Mouse (Mus musculus): ENCODE results near the gene Nfib. TPM values are rescaled to one million over a fixed set of nuclear protein-coding genes. Genes with fewer than 3 reads are reported as not detected.

The Nfib gene
- polyA plus RNA-seq, 1 experiment from 2014 or later = 86.0 TPM

GRCm38 (mm10) chr4:82431831-82432230, 273.7 kb downstream of the Nfib start:
- Histone ChIP-seq H3K4me2 (ENCODE audit: low read depth, low read length) (no peak overlapping the region), H3K27me3 (replicated peaks; ENCODE audit: control insufficient read depth, insufficient read depth, low read length) (no peaks in the 10 kb centered on the region), H3K9ac (ENCODE audit: low read depth, low read length) (no peak overlapping the region), H3K4me3 (ENCODE audit: low read depth, low read length) (no peak overlapping the region), H3K4me1 (ENCODE audit: control insufficient read depth, insufficient read depth, low read length) (peaks cover 39% of the 10 kb centered on the region), H3K9me3 (ENCODE audit: control insufficient read depth, low read length) (no peaks in the 10 kb centered on the region), H3K36me3 (ENCODE audit: control insufficient read depth, insufficient read depth, low read length) (0 out of 2 replicates have a peak, but pooled peaks cover 4% of the 10 kb centered on the region), H3K27ac (replicated peaks; ENCODE audit: low read depth, low read length) (no peak overlapping the region)
- 90% methylated on average over 8 of the region's 8 CpGs for WGBS
- DNase-seq (ENCODE audit: low spot score) = no peak
- ATAC-seq (ENCODE audit: low read depth) = no peak

- 72% methylated on average over 3 of the region's 3 CpGs for WGBS
- no peak overlapping the region for H3K9ac ChIP-seq (ENCODE audit: low read depth, low read length)
- DNase-seq (ENCODE audit: low spot score) (no peak), ATAC-seq (ENCODE audit: low read depth) (no peak)
- H3K27me3 ChIP-seq (replicated peaks; ENCODE audit: control insufficient read depth, insufficient read depth, low read length) = no peaks in the 10 kb centered on the region
- peaks cover 38% of the 10 kb centered on the region for H3K4me1 ChIP-seq (ENCODE audit: control insufficient read depth, insufficient read depth, low read length)
- no peaks in the 10 kb centered on the region for H3K9me3 ChIP-seq (ENCODE audit: control insufficient read depth, low read length)
- no peak overlapping the region for H3K27ac ChIP-seq (replicated peaks; ENCODE audit: low read depth, low read length)
- no peak overlapping the region for H3K4me2 ChIP-seq (ENCODE audit: low read depth, low read length)
- H3K4me3 ChIP-seq (ENCODE audit: low read depth, low read length) = no peak overlapping the region
- H3K36me3 ChIP-seq (ENCODE audit: control insufficient read depth, insufficient read depth, low read length) = 0 out of 2 replicates have a peak, but pooled peaks cover 4% of the 10 kb centered on the region
These were observed 274.7 kb downstream of the Nfib start for GRCm38 (mm10) chr4:82430802-82431201.

- Histone ChIP-seq H3K36me3 (ENCODE audit: control insufficient read depth, insufficient read depth, low read length) (0 out of 2 replicates have a peak, but pooled peaks cover 4% of the 10 kb centered on the region), H3K9ac (ENCODE audit: low read depth, low read length) (no peak overlapping the region), H3K4me3 (ENCODE audit: low read depth, low read length) (no peak overlapping the region), H3K4me2 (ENCODE audit: low read depth, low read length) (no peak overlapping the region), H3K9me3 (ENCODE audit: control insufficient read depth, low read length) (no peaks in the 10 kb centered on the region), H3K4me1 (ENCODE audit: control insufficient read depth, insufficient read depth, low read length) (peaks cover 23% of the 10 kb centered on the region), H3K27me3 (replicated peaks; ENCODE audit: control insufficient read depth, insufficient read depth, low read length) (no peaks in the 10 kb centered on the region), H3K27ac (replicated peaks; ENCODE audit: low read depth, low read length) (no peak overlapping the region)
- ATAC-seq (ENCODE audit: low read depth) (no peak), DNase-seq (ENCODE audit: low spot score) (no peak)
- 82% methylated on average over 4 of the region's 4 CpGs for WGBS
These were observed 279.3 kb downstream of the Nfib start for GRCm38 (mm10) chr4:82426224-82426623.

- H3K4me3 ChIP-seq (ENCODE audit: low read depth, low read length) = no peak overlapping the region
- H3K27ac ChIP-seq (replicated peaks; ENCODE audit: low read depth, low read length) = no peak overlapping the region
- no peak overlapping the region for H3K4me2 ChIP-seq (ENCODE audit: low read depth, low read length)
- peaks cover 3% of the 10 kb centered on the region; the same call in 1 of the 2 replicates for H3K36me3 ChIP-seq (ENCODE audit: control insufficient read depth, insufficient read depth, low read length)
- peaks cover 7% of the 10 kb centered on the region for H3K4me1 ChIP-seq (ENCODE audit: control insufficient read depth, insufficient read depth, low read length)
- no peak for DNase-seq (ENCODE audit: low spot score)
- H3K9me3 ChIP-seq (ENCODE audit: control insufficient read depth, low read length) = no peaks in the 10 kb centered on the region
- H3K9ac ChIP-seq (ENCODE audit: low read depth, low read length) = no peak overlapping the region
- no peaks in the 10 kb centered on the region for H3K27me3 ChIP-seq (replicated peaks; ENCODE audit: control insufficient read depth, insufficient read depth, low read length)
- no peak for ATAC-seq (ENCODE audit: low read depth)
- WGBS = 60% methylated on average over 4 of the region's 4 CpGs
These were observed 287.3 kb downstream of the Nfib start for GRCm38 (mm10) chr4:82418241-82418640.

- 58% methylated on average over 4 of the region's 4 CpGs for WGBS
- ATAC-seq (ENCODE audit: low read depth) (no peak), DNase-seq (ENCODE audit: low spot score) (no peak)
- Histone ChIP-seq H3K4me3 (ENCODE audit: low read depth, low read length) (no peak overlapping the region), H3K27ac (replicated peaks; ENCODE audit: low read depth, low read length) (no peak overlapping the region), H3K27me3 (replicated peaks; ENCODE audit: control insufficient read depth, insufficient read depth, low read length) (no peaks in the 10 kb centered on the region), H3K4me1 (ENCODE audit: control insufficient read depth, insufficient read depth, low read length) (peaks cover 21% of the 10 kb centered on the region), H3K9me3 (ENCODE audit: control insufficient read depth, low read length) (no peaks in the 10 kb centered on the region), H3K36me3 (ENCODE audit: control insufficient read depth, insufficient read depth, low read length) (peaks cover 3% of the 10 kb centered on the region; the same call in 1 of the 2 replicates), H3K9ac (ENCODE audit: low read depth, low read length) (no peak overlapping the region), H3K4me2 (ENCODE audit: low read depth, low read length) (no peak overlapping the region)
These were observed 289.7 kb downstream of the Nfib start for GRCm38 (mm10) chr4:82415817-82416216.

- no peaks in the 10 kb centered on the region for H3K27me3 ChIP-seq (replicated peaks; ENCODE audit: control insufficient read depth, insufficient read depth, low read length)
- H3K9ac ChIP-seq (ENCODE audit: low read depth, low read length) = no peak overlapping the region
- ATAC-seq (ENCODE audit: low read depth) (no peak), DNase-seq (ENCODE audit: low spot score) (no peak)
- H3K36me3 ChIP-seq (ENCODE audit: control insufficient read depth, insufficient read depth, low read length) = no peaks in the 10 kb centered on the region
- 55% methylated on average over 7 of the region's 7 CpGs for WGBS
- H3K9me3 ChIP-seq (ENCODE audit: control insufficient read depth, low read length) = no peaks in the 10 kb centered on the region
- peaks cover 38% of the 10 kb centered on the region for H3K4me1 ChIP-seq (ENCODE audit: control insufficient read depth, insufficient read depth, low read length)
- H3K4me2 ChIP-seq (ENCODE audit: low read depth, low read length) = no peak overlapping the region
- H3K27ac ChIP-seq (replicated peaks; ENCODE audit: low read depth, low read length) = peak overlapping the region; percentile 25; the same call in 1 of the 2 replicates
- H3K4me3 ChIP-seq (ENCODE audit: low read depth, low read length) = no peak overlapping the region
These were observed 292.9 kb downstream of the Nfib start for GRCm38 (mm10) chr4:82412651-82413050.

GRCm38 (mm10) chr4:82411965-82412364, 293.6 kb downstream of the Nfib start:
- peaks cover 42% of the 10 kb centered on the region for H3K4me1 ChIP-seq (ENCODE audit: control insufficient read depth, insufficient read depth, low read length)
- H3K4me2 ChIP-seq (ENCODE audit: low read depth, low read length) = no peak overlapping the region
- no peak overlapping the region for H3K9ac ChIP-seq (ENCODE audit: low read depth, low read length)
- no peak for ATAC-seq (ENCODE audit: low read depth)
- no peaks in the 10 kb centered on the region for H3K9me3 ChIP-seq (ENCODE audit: control insufficient read depth, low read length)
- H3K4me3 ChIP-seq (ENCODE audit: low read depth, low read length) = no peak overlapping the region
- 37% methylated on average over 5 of the region's 5 CpGs for WGBS
- DNase-seq (ENCODE audit: low spot score) = no peak
- H3K27ac ChIP-seq (replicated peaks; ENCODE audit: low read depth, low read length) = 0 out of 2 replicates have a peak overlapping the region, but pooled peaks have one; percentile 25
- H3K27me3 ChIP-seq (replicated peaks; ENCODE audit: control insufficient read depth, insufficient read depth, low read length) = no peaks in the 10 kb centered on the region
- no peaks in the 10 kb centered on the region for H3K36me3 ChIP-seq (ENCODE audit: control insufficient read depth, insufficient read depth, low read length)

GRCm38 (mm10) chr4:82408463-82409404, 296.8 kb downstream of the Nfib start:
- H3K27me3 ChIP-seq (replicated peaks; ENCODE audit: control insufficient read depth, insufficient read depth, low read length) = no peaks in the 10 kb centered on the region
- ATAC-seq (ENCODE audit: low read depth) = no peak
- H3K4me2 ChIP-seq (ENCODE audit: low read depth, low read length) = peak overlapping the region; percentile 31; the same call in 1 of the 2 replicates
- H3K4me1 ChIP-seq (ENCODE audit: control insufficient read depth, insufficient read depth, low read length) = peaks cover 65% of the 10 kb centered on the region
- 51% methylated on average over 22 of the region's 22 CpGs for WGBS
- peak overlapping the region; percentile 52; the same call in 1 of the 2 replicates for H3K27ac ChIP-seq (replicated peaks; ENCODE audit: low read depth, low read length)
- H3K9me3 ChIP-seq (ENCODE audit: control insufficient read depth, low read length) = no peaks in the 10 kb centered on the region
- no peak overlapping the region for H3K9ac ChIP-seq (ENCODE audit: low read depth, low read length)
- no peak overlapping the region for H3K4me3 ChIP-seq (ENCODE audit: low read depth, low read length)
- no peaks in the 10 kb centered on the region for H3K36me3 ChIP-seq (ENCODE audit: control insufficient read depth, insufficient read depth, low read length)
- DNase-seq (ENCODE audit: low spot score) = peak; percentile 76

All from embryonic facial prominence, embryonic 14.5 days (tissue).